Mouse (Mus musculus) intestine, embryonic 16.5 days (tissue): ENCODE measurements around the gene Brinp2. TPM values are rescaled to one million over a fixed set of nuclear protein-coding genes. Genes with fewer than 3 reads are reported as not detected.
A peak's percentile ranks its signal among the peaks of the same experiment; 100 is the strongest.

Source experiments
- ATAC-seq: fragments of 200-750 bp; cut with Nextera tagmentation; 2 replicates; pipeline ENCODE4 v1.8.0; 2017; ENCODE audit warnings: moderate TSS enrichment, moderate library complexity
- H3K27ac ChIP-seq: fragments of 300-500 bp; sonication (generic); 2 replicates; pipeline ENCODE4 v1.5.1; 2014; ENCODE audit warnings: mild to moderate bottlenecking, low read length
- H3K27me3 ChIP-seq: fragments of 300-500 bp; sonication (generic); replicated peaks from 2 replicates; pipeline ENCODE4 v1.6.1; 2014; ENCODE audit warnings: low read length, control low read depth, mixed read lengths; ENCODE audit not compliant: control insufficient read depth, insufficient read depth
- H3K36me3 ChIP-seq: fragments of 300-500 bp; sonication (generic); 2 replicates; pipeline ENCODE4 v1.6.1; 2014; ENCODE audit warnings: low read length, control low read depth; ENCODE audit not compliant: control insufficient read depth, insufficient read depth
- H3K4me1 ChIP-seq: fragments of 300-500 bp; sonication (generic); 2 replicates; pipeline ENCODE4 v1.6.1; 2014; ENCODE audit warnings: low read length, control low read depth, mixed read lengths; ENCODE audit not compliant: control insufficient read depth, insufficient read depth
- H3K4me2 ChIP-seq: fragments of 300-500 bp; sonication (generic); 2 replicates; pipeline ENCODE4 v1.6.1; 2014; ENCODE audit warnings: low read depth, low read length, control low read depth
- H3K4me3 ChIP-seq: fragments of 300-500 bp; sonication (generic); 2 replicates; pipeline ENCODE4 v1.5.1; 2014; ENCODE audit warnings: mild to moderate bottlenecking, low read length
- H3K9ac ChIP-seq: fragments of 300-500 bp; sonication (generic); 2 replicates; pipeline ENCODE4 v1.6.1; 2014; ENCODE audit warnings: low read depth, low read length
- H3K9me3 ChIP-seq: fragments of 300-500 bp; sonication (generic); 2 replicates; pipeline ENCODE4 v1.6.1; 2016; ENCODE audit warnings: low read length, control low read depth; ENCODE audit not compliant: control insufficient read depth
- WGBS: fragments of 180-500 bp; shearing (Covaris S2); extraction: QIAGEN DNeasy Blood & Tissue Kit; methylation state at CpG from one replicate; pipeline ENCODE4 v1.1.7; 2014; 5-methylcytosine and 5-hydroxymethylcytosine counted together
- polyA plus RNA-seq: library from polyadenylated mRNA; unstranded; fragments of >200 nt; fragmentation: Nextera tagmentation; extraction: Ambion mirVana; gene quantifications from 2 replicates; pipeline ENCODE4 v1.2.1, GENCODE M21; 2015

The Brinp2 gene
- polyA plus RNA-seq, 1 experiment from 2014 or later: 0.29 TPM

GRCm38 (mm10) chr1:158362292-158363101 lies 6.4 kb upstream of the Brinp2 start:
- Histone ChIP-seq H3K9me3 (no peaks in the 10 kb centered on the region), H3K36me3 (no peaks in the 10 kb centered on the region), H3K9ac (peak overlapping the region; percentile 21; the same call in 1 of the 2 replicates), H3K27me3 (peaks cover 18% of the 10 kb centered on the region; the same call in 1 of the 2 replicates), H3K4me3 (peak overlapping the region; percentile 37), H3K27ac (no peak overlapping the region), H3K4me1 (no peaks in the 10 kb centered on the region), H3K4me2 (peak overlapping the region; percentile 53)
- peak; percentile 38; the same call in 1 of the 2 replicates for ATAC-seq
- 2% methylated on average over 35 of the region's 37 CpGs for WGBS

- Histone ChIP-seq H3K4me2 (peak within 1 kb of the TSS; percentile 53), H3K9ac (peak within 1 kb of the TSS; percentile 21; the same call in 1 of the 2 replicates)
These were observed 5.8 kb upstream of the Brinp2 start, which contains the start of gene Astn1 for GRCm38 (mm10) chr1:158361964-158362291. Gene Astn1, plus strand, starts transcription at chr1:158362273.

GRCm38 (mm10) chr1:158355177-158356050 lies 712 bp downstream of the Brinp2 start:
- H3K36me3 ChIP-seq: no peaks in the 10 kb centered on the region
- 10% methylated on average over 28 of the region's 28 CpGs for WGBS
- H3K9ac ChIP-seq: peak overlapping the region; percentile 54; the same call in 1 of the 2 replicates
- peak overlapping the region; percentile 47 for H3K4me3 ChIP-seq
- H3K4me1 ChIP-seq: peaks cover 5% of the 10 kb centered on the region
- peak; percentile 19 for ATAC-seq
- H3K27ac ChIP-seq: no peak overlapping the region
- H3K27me3 ChIP-seq: peaks cover 22% of the 10 kb centered on the region
- peak overlapping the region; percentile 90 for H3K4me2 ChIP-seq
- H3K9me3 ChIP-seq: no peaks in the 10 kb centered on the region

More at GRCm38 (mm10) chr1:158361964-158362291, 5.8 kb upstream of the Brinp2 start, which contains the start of gene Astn1:
- Histone ChIP-seq H3K36me3 (no peaks in the 10 kb centered on the region), H3K27ac (no peak within 1 kb of the TSS), H3K4me1 (no peaks in the 10 kb centered on the region), H3K9me3 (no peaks in the 10 kb centered on the region), H3K4me3 (peak within 1 kb of the TSS; percentile 37), H3K27me3 (peaks cover 20% of the 10 kb centered on the region; the same call in 1 of the 2 replicates)
- ATAC-seq: no peak
- 0% methylated on average over 2 of the region's 2 CpGs for WGBS

- no peaks in the 10 kb centered on the region for H3K36me3 ChIP-seq
- H3K4me3 ChIP-seq: no peak overlapping the region
- 47% methylated on average over 5 of the region's 5 CpGs for WGBS
- H3K9ac ChIP-seq: no peak overlapping the region
- H3K27ac ChIP-seq: no peak overlapping the region
- no peaks in the 10 kb centered on the region for H3K9me3 ChIP-seq
- ATAC-seq: no peak
- peaks cover 20% of the 10 kb centered on the region for H3K27me3 ChIP-seq
- peaks cover 5% of the 10 kb centered on the region for H3K4me1 ChIP-seq
- no peak overlapping the region for H3K4me2 ChIP-seq
These were observed 2.3 kb downstream of the Brinp2 start for GRCm38 (mm10) chr1:158353656-158354371.

- no peaks in the 10 kb centered on the region for H3K36me3 ChIP-seq
- ATAC-seq: no peak
- no peak overlapping the region for H3K4me2 ChIP-seq
- H3K27me3 ChIP-seq: no peaks in the 10 kb centered on the region
- H3K4me3 ChIP-seq: no peak overlapping the region
- H3K27ac ChIP-seq: no peak overlapping the region
- H3K4me1 ChIP-seq: no peaks in the 10 kb centered on the region
- H3K9ac ChIP-seq: no peak overlapping the region
- H3K9me3 ChIP-seq: no peaks in the 10 kb centered on the region
- 46% methylated on average over 6 of the region's 6 CpGs for WGBS
These were observed 12.8 kb downstream of the Brinp2 start for GRCm38 (mm10) chr1:158343243-158343714.

- Histone ChIP-seq H3K27ac (no peak overlapping the region), H3K4me3 (no peak overlapping the region), H3K9ac (no peak overlapping the region), H3K9me3 (no peaks in the 10 kb centered on the region), H3K4me1 (no peaks in the 10 kb centered on the region), H3K27me3 (no peaks in the 10 kb centered on the region), H3K36me3 (no peaks in the 10 kb centered on the region), H3K4me2 (no peak overlapping the region)
- no peak for ATAC-seq
- 77% methylated on average over 2 of the region's 2 CpGs for WGBS
These were observed 27.3 kb downstream of the Brinp2 start for GRCm38 (mm10) chr1:158328839-158329238.

- WGBS: 76% methylated on average over 5 of the region's 5 CpGs
- Histone ChIP-seq H3K9me3 (no peaks in the 10 kb centered on the region), H3K4me2 (no peak overlapping the region), H3K4me1 (no peaks in the 10 kb centered on the region), H3K4me3 (no peak overlapping the region), H3K27ac (no peak overlapping the region), H3K9ac (no peak overlapping the region), H3K36me3 (no peaks in the 10 kb centered on the region), H3K27me3 (no peaks in the 10 kb centered on the region)
- ATAC-seq: no peak
These were observed 28.0 kb downstream of the Brinp2 start for GRCm38 (mm10) chr1:158328126-158328525.

GRCm38 (mm10) chr1:158323325-158323724 lies 32.8 kb downstream of the Brinp2 start:
- Histone ChIP-seq H3K4me2 (no peak overlapping the region), H3K4me3 (no peak overlapping the region), H3K4me1 (no peaks in the 10 kb centered on the region), H3K27me3 (no peaks in the 10 kb centered on the region), H3K9ac (no peak overlapping the region), H3K27ac (no peak overlapping the region), H3K9me3 (no peaks in the 10 kb centered on the region), H3K36me3 (no peaks in the 10 kb centered on the region)
- no peak for ATAC-seq
- WGBS: 73% methylated on average over 6 of the region's 6 CpGs
